Mouse (Mus musculus) ES-E14 (cell line): ENCODE results near the gene Reck. TPM values are rescaled to one million over a fixed set of nuclear protein-coding genes. Genes with fewer than 3 reads are reported as not detected.

Source experiments
- DNase-seq: peaks from one replicate; pipeline ENCODE4 v3.0.0-alpha.2; 2013; ENCODE audit warnings: low read depth, low spot score
- H3K27ac ChIP-seq: 2 replicates; pipeline ENCODE4 v1.5.1; 2012; ENCODE audit warnings: low read depth, mild to moderate bottlenecking, low read length, moderate library complexity, mixed read lengths; ENCODE audit not compliant: poor library complexity, insufficient read depth, severe bottlenecking
- H3K36me3 ChIP-seq: 2 replicates; pipeline ENCODE4 v1.6.1; 2012; ENCODE audit warnings: mild to moderate bottlenecking, low read length, moderate library complexity, mixed read lengths; ENCODE audit not compliant: control insufficient read depth, poor library complexity, insufficient read depth, severe bottlenecking
- H3K4me1 ChIP-seq, 2 experiments: fragments of 150-350 bp in 1 of 2; sonication (generic) in 1 of 2; 2 replicates each; pipeline ENCODE4 v1.6.1; 2012; ENCODE audit warnings: low read length in 2 of 2, mild to moderate bottlenecking in 1 of 2, mixed read lengths in 1 of 2; ENCODE audit not compliant: control insufficient read depth in 2 of 2, insufficient read depth in 2 of 2, poor library complexity in 1 of 2
- H3K4me3 ChIP-seq, 2 experiments: fragments of 150-350 bp in 1 of 2; sonication (generic) in 1 of 2; 2 replicates each; pipeline ENCODE4 v1.5.1; 2012; ENCODE audit warnings: low read length in 2 of 2, low read depth in 1 of 2, mild to moderate bottlenecking in 1 of 2, mixed read lengths in 1 of 2; ENCODE audit not compliant: insufficient read depth in 1 of 2, poor library complexity in 1 of 2, severe bottlenecking in 1 of 2
- H3K9ac ChIP-seq: 2 replicates; pipeline ENCODE4 v1.6.1; 2012; ENCODE audit warnings: low read depth, mild to moderate bottlenecking, low read length, mixed read lengths; ENCODE audit not compliant: poor library complexity, insufficient read depth, severe bottlenecking
- H3K9me3 ChIP-seq: fragments of 150-350 bp; sonication (generic); 2 replicates; pipeline ENCODE4 v1.6.1; 2012; ENCODE audit warnings: low read depth, mild to moderate bottlenecking, low read length; ENCODE audit not compliant: control insufficient read depth, insufficient read depth
- CHD2 ChIP-seq: IDR thresholded peaks from 2 replicates; pipeline ENCODE4 v1.6.1; 2014; ENCODE audit warnings: mild to moderate bottlenecking, low read depth, low read length, inconsistent platforms
- HCFC1 ChIP-seq: IDR thresholded peaks from 2 replicates; pipeline ENCODE4 v1.6.1; 2012; ENCODE audit warnings: low read length, inconsistent platforms, borderline replicate concordance; ENCODE audit not compliant: insufficient read depth
- MAFK ChIP-seq: IDR thresholded peaks from 2 replicates; pipeline ENCODE4 v1.6.1; 2014; ENCODE audit warnings: mild to moderate bottlenecking, low read depth, low read length, inconsistent platforms; ENCODE audit not compliant: insufficient read depth
- ZC3H11A ChIP-seq: IDR thresholded peaks from 2 replicates; pipeline ENCODE4 v1.6.1; 2012; ENCODE audit warnings: low read depth, mild to moderate bottlenecking, inconsistent platforms, low read length, borderline replicate concordance
- ZNF384 ChIP-seq: IDR thresholded peaks from 2 replicates; pipeline ENCODE4 v1.6.1; 2012; ENCODE audit warnings: low read depth, low read length, inconsistent platforms
- in situ Hi-C, 2 experiments: fragments of 600-800 bp; cut with MboI; formaldehyde crosslinking; loops; one replicate each; pipeline ENCODE4 v1.15.1; 2025; ENCODE audit warnings: low sequenced_read_pairs in 2 of 2, inconsistent platforms in 1 of 2; ENCODE audit not compliant: unreplicated experiment in 2 of 2
- total RNA-seq: library from RNA; depleted of rRNA; stranded (reverse); fragments of 300-350 nt; gene quantifications from 2 replicates; pipeline ENCODE4 v1.2.3, GENCODE M21; 2012

Gene Reck
- total RNA-seq, 1 experiment = 4.0 TPM

GRCm38 (mm10) chr4:43834749-43835148, 40.6 kb upstream of the Reck start:
- H3K9ac ChIP-seq = no peak overlapping the region
- TF ChIP-seq ZNF384 (no peak), CHD2 (no peak), MAFK (no peak), HCFC1 (no peak), ZC3H11A (no peak)
- H3K9me3 ChIP-seq = no peaks in the 10 kb centered on the region
- no peak overlapping the region for H3K4me3 ChIP-seq
- no peaks in the 10 kb centered on the region for H3K36me3 ChIP-seq
- no peak overlapping the region for H3K27ac ChIP-seq
- in situ Hi-C loops = no loop called here
- no peak for DNase-seq
- no peaks in the 10 kb centered on the region for H3K4me1 ChIP-seq

- Histone ChIP-seq H3K4me1 (no peaks in the 10 kb centered on the region), H3K27ac (no peak overlapping the region), H3K9ac (no peak overlapping the region), H3K4me3 (no peak overlapping the region), H3K9me3 (no peaks in the 10 kb centered on the region), H3K36me3 (no peaks in the 10 kb centered on the region)
- in situ Hi-C loops = no loop called here
- DNase-seq = no peak
- no peak for TF ChIP-seq MAFK
- no peak for TF ChIP-seq HCFC1
- no peak for TF ChIP-seq CHD2
- TF ChIP-seq ZC3H11A = no peak
- no peak for TF ChIP-seq ZNF384
Observed at GRCm38 (mm10) chr4:43838326-43838725, 37.0 kb upstream of the Reck start.

GRCm38 (mm10) chr4:43840101-43840500, 35.2 kb upstream of the Reck start, which contains the start of gene Olfr157:
TSS of gene Olfr157 (minus strand) at chr4:43840201.
- no peaks in the 10 kb centered on the region for H3K4me1 ChIP-seq
- H3K36me3 ChIP-seq = no peaks in the 10 kb centered on the region
- in situ Hi-C loops = no loop called here

GRCm38 (mm10) chr4:43851265-43851664, 24.1 kb upstream of the Reck start, which contains the start of gene Olfr155:
TSS of gene Olfr155 (plus strand) at chr4:43851565.
- in situ Hi-C loops = loop anchor here (25.0 kb wide), 1 partner anchor 114 kb away; the partner anchor contains the start of genes Hrct1 (in 2 of the 2) and Spaar (in 2 of the 2)
- TF ChIP-seq ZC3H11A (no peak), CHD2 (no peak), HCFC1 (no peak)

More at GRCm38 (mm10) chr4:43840101-43840500, 35.2 kb upstream of the Reck start, which contains the start of gene Olfr157:
- no peak within 1 kb of the TSS for H3K4me3 ChIP-seq
- TF ChIP-seq ZNF384 (no peak), CHD2 (no peak), ZC3H11A (no peak), HCFC1 (no peak), MAFK (no peak)
- DNase-seq = no peak
- no peaks in the 10 kb centered on the region for H3K9me3 ChIP-seq
- no peak within 1 kb of the TSS for H3K27ac ChIP-seq
- no peak within 1 kb of the TSS for H3K9ac ChIP-seq

GRCm38 (mm10) chr4:43854101-43854500, 21.2 kb upstream of the Reck start:
- Histone ChIP-seq H3K36me3 (no peaks in the 10 kb centered on the region), H3K4me3 (no peak overlapping the region), H3K27ac (no peak overlapping the region), H3K9ac (no peak overlapping the region), H3K4me1 (no peaks in the 10 kb centered on the region), H3K9me3 (no peaks in the 10 kb centered on the region)
- in situ Hi-C loops = loop anchor here (25.0 kb wide), 1 partner anchor 117 kb away; the partner anchor contains the start of genes Hrct1 (in 2 of the 2) and Spaar (in 2 of the 2)
- no peak for DNase-seq
- TF ChIP-seq ZNF384 = no peak
- no peak for TF ChIP-seq ZC3H11A
- no peak for TF ChIP-seq CHD2
- no peak for TF ChIP-seq HCFC1
- TF ChIP-seq MAFK = no peak

More at GRCm38 (mm10) chr4:43851265-43851664, 24.1 kb upstream of the Reck start, which contains the start of gene Olfr155:
- Histone ChIP-seq H3K4me3 (no peak within 1 kb of the TSS), H3K27ac (no peak within 1 kb of the TSS), H3K4me1 (no peaks in the 10 kb centered on the region), H3K9me3 (no peaks in the 10 kb centered on the region), H3K9ac (no peak within 1 kb of the TSS), H3K36me3 (no peaks in the 10 kb centered on the region)
- no peak for DNase-seq
